Mouse (Mus musculus): ENCODE measurements around the gene Caap1. TPM values are rescaled to one million over a fixed set of nuclear protein-coding genes. Genes with fewer than 3 reads are reported as not detected.

Caap1 gene
- total RNA-seq, 2 experiments from 2014 or later, result 11.1 to 12.6 TPM

DNA sequence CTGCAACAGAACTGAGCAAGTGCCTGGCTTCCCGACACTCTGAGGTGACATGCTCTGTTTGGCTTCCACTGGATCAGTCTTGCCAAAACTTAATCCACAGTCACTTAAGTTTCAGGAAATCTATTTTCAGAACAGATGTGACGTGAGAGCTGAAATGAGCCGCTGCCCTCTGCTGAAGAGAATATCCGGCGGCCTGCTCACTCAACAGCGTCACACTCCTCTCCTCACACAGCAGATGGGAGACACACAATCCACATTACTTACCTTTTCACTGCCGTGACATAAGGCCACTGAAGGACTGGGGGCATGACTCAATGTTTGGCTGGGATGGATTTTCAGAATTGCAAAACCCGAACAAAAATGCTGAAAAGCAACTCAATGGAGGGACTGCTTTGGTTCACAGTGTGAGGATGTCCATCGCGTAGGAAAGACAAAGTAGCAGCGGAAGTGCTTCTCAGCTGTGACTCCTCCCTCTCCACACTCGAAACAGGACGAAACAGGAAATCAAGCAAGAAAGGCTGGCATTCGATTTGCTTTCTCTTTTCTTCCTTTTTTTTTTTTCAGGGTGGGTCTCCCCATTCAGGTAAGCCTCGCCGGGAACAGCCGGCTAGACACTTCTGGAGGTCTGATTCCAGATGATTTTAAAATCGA lies 79.7 kb downstream of the Caap1 start:
- peak in 1 of 2 experiments; percentile 4 for DNase-seq

DNA sequence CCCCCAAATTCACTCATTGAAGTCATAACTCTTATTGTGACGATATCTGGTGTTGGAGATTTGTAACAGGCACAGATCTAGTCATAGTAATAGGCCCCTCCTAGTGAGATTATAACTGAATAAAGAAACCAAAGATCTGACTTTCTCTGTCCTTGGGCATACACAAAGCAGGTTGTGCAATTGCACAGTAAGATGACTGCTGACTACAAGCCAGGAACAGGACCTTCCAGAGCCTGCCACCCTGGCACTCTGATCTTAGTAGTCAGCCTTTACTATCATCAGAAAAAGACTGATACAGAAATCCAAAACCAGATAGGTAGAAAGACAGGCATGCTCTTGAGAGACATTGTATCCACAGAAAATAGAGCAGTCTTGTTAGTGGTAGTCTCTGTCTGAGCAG lies 83.3 kb downstream of the Caap1 start:
- no peak for DNase-seq

DNA sequence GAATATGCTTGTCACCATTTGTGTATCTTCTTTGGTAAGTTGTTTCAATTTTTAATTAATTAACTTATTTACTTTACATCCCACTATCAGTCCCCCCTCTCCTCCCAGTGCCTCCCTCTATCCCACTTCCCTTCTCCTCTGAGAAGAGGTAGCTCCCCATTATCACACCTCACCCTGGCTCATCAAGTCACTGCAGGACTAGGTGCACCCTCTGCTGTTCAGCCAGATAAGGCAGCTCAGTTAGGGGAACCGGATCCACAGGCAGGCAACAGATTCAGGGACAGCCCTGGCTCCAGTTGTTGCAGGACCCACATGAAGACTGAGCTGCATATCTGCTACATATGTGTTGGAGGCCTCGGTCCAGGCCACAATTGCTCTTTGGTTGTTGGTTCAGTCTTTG lies 97.2 kb downstream of the Caap1 start:
- no peak for DNase-seq

GRCm38 (mm10) chr4:94454857-94455256 lies 101.7 kb downstream of the Caap1 start:
- DNase-seq, result no peak

Other genes starting within 250 kb of the Caap1 start
- gene Gm10306, start 250 bp downstream of the Caap1 start, total RNA-seq (2021), result not detected
- gene Plaa, start 46.4 kb upstream of the Caap1 start, total RNA-seq (2021), result 10 to 100 TPM; 46.1 to 46.8 TPM
- gene Ift74, start 57.7 kb upstream of the Caap1 start, total RNA-seq (2021), result 10 to 100 TPM; 26.8 to 30.0 TPM
- not detected for gene Lrrc19, start 93.3 kb upstream of the Caap1 start, total RNA-seq (2021)
- gene Tek, start 182.5 kb upstream of the Caap1 start, total RNA-seq (2021), result 1 to 10 TPM; 6.8 to 7.9 TPM